24 mouse cellular contexts compared by ENCODE assay signal in the genomic region with DNA sequence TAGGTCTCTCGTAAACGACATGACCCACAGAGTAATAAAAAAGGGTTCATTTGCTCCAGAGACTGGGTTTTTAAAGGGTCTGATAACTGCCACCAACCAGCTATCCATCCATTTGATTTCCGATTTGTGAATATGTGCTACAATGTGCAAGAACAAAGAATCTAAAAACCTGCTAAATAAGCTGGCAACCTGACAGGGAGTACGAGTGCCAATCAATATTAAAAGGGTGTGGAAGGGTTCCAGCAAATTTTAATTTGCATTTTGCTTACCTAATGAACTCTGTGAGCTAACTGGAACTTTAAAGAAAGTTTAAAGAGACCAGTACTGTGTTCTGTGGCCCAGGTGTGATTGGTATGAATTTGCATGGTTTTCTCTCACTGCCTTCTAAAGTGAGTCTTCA.
"Had no signal": no experiment of that assay in that cellular context is flagged by ENCODE, and none has a peak within 500 bp of the region (broad histone marks: within the 10 kb centered on the region; RNA-seq: fewer than 3 reads in every experiment).

No protein-coding gene starts in this region.

- H3K4me2 ChIP-seq: heart, embryonic 12.5 days; hindbrain, embryonic 13.5 days; hindbrain, embryonic 15.5 days; kidney, embryonic 15.5 days; limb, embryonic 12.5 days; liver, embryonic 12.5 days had no signal

- DNase-seq: gastrocnemius, postnatal 14 days; gastrocnemius, postnatal 36 days; heart, adult 18-20 months; heart, postnatal 10 days; kidney, adult 11 months; kidney, adult 2 months; kidney, adult 9 months; kidney, postnatal 25 days; kidney, postnatal 4 days; liver had no signal

- ATAC-seq: hindbrain, postnatal 0 days; intestine, embryonic 16.5 days; liver, embryonic 12.5 days had no signal

- H3K4me3 ChIP-seq: heart, embryonic 10.5 days; heart, embryonic 12.5 days; hindbrain, embryonic 13.5 days; hindbrain, embryonic 15.5 days; kidney, embryonic 15.5 days; layer of hippocampus, adult 2 months; left cerebral cortex, adult 2 months; limb, embryonic 10.5 days; limb, embryonic 12.5 days; liver, embryonic 12.5 days had no signal

- H3K4me1 ChIP-seq: hindbrain, embryonic 15.5 days; kidney, embryonic 15.5 days; liver, embryonic 12.5 days had no signal

- H3K36me3 ChIP-seq: heart, embryonic 10.5 days; heart, embryonic 12.5 days; hindbrain, embryonic 13.5 days; hindbrain, embryonic 15.5 days; kidney, embryonic 15.5 days; limb, embryonic 10.5 days; liver, embryonic 12.5 days had no signal

- H3K9me3 ChIP-seq: heart, embryonic 10.5 days; heart, embryonic 12.5 days; hindbrain, embryonic 13.5 days; hindbrain, embryonic 15.5 days; kidney, embryonic 15.5 days; limb, embryonic 10.5 days; limb, embryonic 12.5 days; liver, embryonic 12.5 days had no signal

- H3K27ac ChIP-seq: heart, embryonic 10.5 days; hindbrain, embryonic 13.5 days; hindbrain, embryonic 15.5 days; hindbrain, postnatal 0 days; kidney, embryonic 15.5 days; kidney, postnatal 0 days; layer of hippocampus, adult 2 months; left cerebral cortex, adult 2 months; limb, embryonic 10.5 days; limb, embryonic 12.5 days; liver, embryonic 12.5 days; liver, embryonic 14.5 days had no signal

- H3K9ac ChIP-seq: heart, embryonic 12.5 days; hindbrain, embryonic 13.5 days; hindbrain, embryonic 15.5 days; kidney, embryonic 15.5 days; limb, embryonic 12.5 days; liver, embryonic 12.5 days; liver, embryonic 14.5 days had no signal
